Mouse (Mus musculus) embryonic fibroblast, embryonic 13.5 days (primary cell): ENCODE data around the gene Fam173a. TPM values are rescaled to one million over a fixed set of nuclear protein-coding genes. Genes with fewer than 3 reads are reported as not detected.

Experiments
- H3K27ac ChIP-seq: 2 replicates; pipeline ENCODE4 v1.5.1; 2012; ENCODE audit warnings: low read length, control low read depth, inconsistent platforms; ENCODE audit not compliant: insufficient read depth
- H3K4me1 ChIP-seq: 2 replicates; pipeline ENCODE4 v1.6.1; 2011; ENCODE audit warnings: low read length; ENCODE audit not compliant: control insufficient read depth, insufficient read depth
- H3K4me3 ChIP-seq: 2 replicates; pipeline ENCODE4 v1.5.1; 2011; ENCODE audit warnings: mild to moderate bottlenecking, control low read depth, low read length; ENCODE audit not compliant: insufficient read depth
- CTCF ChIP-seq: IDR thresholded peaks from 2 replicates; pipeline ENCODE4 v1.5.1; 2011; ENCODE audit warnings: mild to moderate bottlenecking, control low read depth, low read length, moderate library complexity, borderline replicate concordance; ENCODE audit not compliant: insufficient read depth
- POLR2A ChIP-seq: IDR thresholded peaks from 2 replicates; pipeline ENCODE4 v1.6.1; 2011; ENCODE audit warnings: low read depth, mild to moderate bottlenecking, control low read depth, low read length, moderate library complexity
- polyA plus RNA-seq: library from polyadenylated mRNA; stranded (reverse); fragments of >200 nt; gene quantifications from 2 replicates; pipeline ENCODE4 v1.2.4, GENCODE M21; 2011; ENCODE audit warnings: low read depth; ENCODE audit not compliant: missing spikeins, insufficient read length

Gene Fam173a
- polyA plus RNA-seq, 1 experiment, result 25.4 TPM

DNA sequence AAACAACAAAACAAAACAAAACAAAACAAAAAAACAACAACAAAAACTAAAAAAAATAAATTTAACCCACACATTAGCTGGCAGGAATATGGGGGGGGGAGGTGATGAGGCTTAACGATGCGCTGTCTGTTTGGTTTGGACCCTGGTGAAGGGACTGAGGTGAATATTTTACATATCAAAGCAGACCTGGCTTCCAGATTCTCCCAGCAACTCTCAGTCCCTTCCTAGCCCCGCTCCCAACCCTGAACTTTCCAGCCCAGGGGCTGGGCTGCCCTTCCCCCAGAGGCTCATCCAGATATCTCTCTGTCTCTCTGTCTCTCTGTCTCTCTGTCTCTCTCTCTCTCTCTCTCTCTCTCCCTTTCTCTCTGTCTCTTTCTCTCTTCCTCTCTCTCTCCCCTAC is 30.1 kb downstream of the Fam173a start:
- H3K4me3 ChIP-seq, result no peak overlapping the region
- H3K4me1 ChIP-seq, result no peaks in the 10 kb centered on the region
- TF ChIP-seq CTCF (no peak), POLR2A (no peak)
- H3K27ac ChIP-seq, result no peak overlapping the region

DNA sequence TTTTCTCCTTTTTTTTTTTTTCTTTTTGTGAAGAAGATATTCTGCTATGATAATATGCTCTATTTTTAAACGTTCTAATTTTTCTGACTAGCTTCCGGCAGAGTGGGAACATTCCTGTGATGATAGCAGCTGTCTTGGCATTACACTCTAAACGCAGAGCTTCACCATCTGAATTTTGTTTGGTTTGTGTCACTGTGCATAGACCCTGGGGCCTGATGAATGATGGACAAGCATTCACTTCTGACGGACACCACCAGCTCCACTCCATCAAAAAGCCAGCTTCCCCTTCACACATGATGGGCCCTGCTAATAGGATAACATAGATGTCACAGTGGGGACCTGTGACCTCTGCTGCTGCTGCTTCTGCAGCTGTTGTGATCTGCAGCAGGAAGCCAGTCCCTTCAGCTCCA is 31.1 kb downstream of the Fam173a start:
- TF ChIP-seq CTCF (no peak), POLR2A (no peak)
- Histone ChIP-seq H3K4me1 (peaks cover 7% of the 10 kb centered on the region), H3K27ac (no peak overlapping the region), H3K4me3 (no peak overlapping the region)

DNA sequence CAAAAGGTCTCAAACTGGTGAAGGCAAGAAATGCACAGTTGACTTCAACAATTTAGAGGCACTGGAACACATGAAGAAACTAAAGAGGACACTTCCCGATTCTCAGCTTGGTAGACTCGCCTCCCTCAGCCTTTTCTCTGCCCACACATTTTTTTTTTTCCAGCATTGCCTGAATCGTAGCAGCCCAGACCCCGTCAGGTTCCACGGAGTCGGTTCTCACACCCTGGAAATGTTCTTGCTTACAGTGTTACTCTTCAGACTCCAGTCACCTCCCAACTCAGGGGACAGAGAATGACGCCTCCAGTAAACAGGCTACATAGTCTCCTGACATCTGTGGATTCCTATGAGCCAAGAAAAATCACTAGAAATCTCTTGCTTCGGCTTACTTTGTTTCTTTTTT is 32.6 kb downstream of the Fam173a start:
- no peak overlapping the region for H3K4me3 ChIP-seq

DNA sequence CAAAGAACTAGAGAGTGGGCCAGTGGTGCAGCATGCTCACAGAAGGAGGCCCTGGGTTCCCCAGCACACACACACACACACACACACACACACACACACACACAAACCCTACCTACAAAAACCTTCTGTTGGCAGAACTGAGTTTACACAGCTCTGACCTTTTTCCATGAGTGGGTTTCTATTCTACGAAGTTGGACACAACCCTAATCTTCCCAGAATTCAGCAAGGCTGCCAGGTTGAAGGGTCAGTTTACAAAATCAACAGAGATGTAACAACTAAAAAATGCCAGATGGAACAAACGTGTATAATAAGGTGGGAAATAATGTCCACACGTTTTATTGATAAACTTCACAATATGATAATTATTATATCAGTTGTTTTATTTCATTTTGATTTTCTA is 35.0 kb downstream of the Fam173a start:
- no peak overlapping the region for H3K4me3 ChIP-seq
- peak overlapping the region; percentile 76; the same call in 1 of the 2 replicates for H3K27ac ChIP-seq
- peaks cover 15% of the 10 kb centered on the region for H3K4me1 ChIP-seq
- no peak for TF ChIP-seq POLR2A

More for the DNA sequence above, 32.6 kb downstream of the Fam173a start:
- Histone ChIP-seq H3K27ac (no peak overlapping the region), H3K4me1 (peaks cover 15% of the 10 kb centered on the region)
- TF ChIP-seq POLR2A (no peak), CTCF (no peak)

DNA sequence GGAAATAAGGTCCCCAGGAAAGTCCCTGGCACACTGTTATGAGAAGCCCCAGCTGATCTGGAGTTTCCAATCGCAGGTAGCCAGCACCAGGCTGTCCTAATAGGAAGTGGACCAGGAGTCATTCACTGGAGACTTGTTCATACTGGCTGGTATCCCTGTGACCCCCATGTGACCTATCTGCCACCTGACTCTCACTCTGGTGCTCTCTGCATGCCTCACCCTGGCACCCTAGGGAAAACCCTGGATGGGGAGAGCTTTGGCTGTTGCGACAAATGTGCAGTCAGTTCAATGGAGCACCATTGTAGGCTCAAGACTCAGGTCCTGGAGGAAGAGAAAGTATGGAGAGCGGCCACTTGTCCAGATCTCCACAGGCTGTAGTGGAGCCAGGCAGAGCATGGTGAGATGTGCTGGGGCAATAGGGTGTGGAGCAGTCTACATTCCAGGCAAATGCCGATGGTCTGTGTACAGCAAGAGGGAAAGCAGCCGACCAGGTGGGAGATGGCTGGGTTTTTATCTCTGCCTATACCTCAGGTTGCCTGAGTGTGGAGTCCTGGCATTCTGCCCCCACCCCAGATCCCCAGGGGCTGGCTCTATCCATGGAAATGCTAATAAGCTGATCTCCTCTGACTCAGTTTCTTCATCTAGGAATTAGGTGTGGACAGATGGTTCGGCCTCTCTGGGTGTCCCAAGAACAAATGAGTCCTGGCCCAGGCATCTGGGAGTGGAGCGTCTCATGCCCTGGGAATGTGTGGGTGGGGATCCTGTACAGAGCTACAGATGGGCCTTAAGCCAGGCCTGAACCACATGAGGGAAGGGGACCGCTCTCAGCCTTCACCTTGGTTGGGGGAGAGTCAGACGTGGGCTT is 36.1 kb downstream of the Fam173a start:
- TF ChIP-seq CTCF (no peak), POLR2A (no peak)
- peak overlapping the region; percentile 76 for H3K27ac ChIP-seq
- peaks cover 15% of the 10 kb centered on the region for H3K4me1 ChIP-seq

DNA sequence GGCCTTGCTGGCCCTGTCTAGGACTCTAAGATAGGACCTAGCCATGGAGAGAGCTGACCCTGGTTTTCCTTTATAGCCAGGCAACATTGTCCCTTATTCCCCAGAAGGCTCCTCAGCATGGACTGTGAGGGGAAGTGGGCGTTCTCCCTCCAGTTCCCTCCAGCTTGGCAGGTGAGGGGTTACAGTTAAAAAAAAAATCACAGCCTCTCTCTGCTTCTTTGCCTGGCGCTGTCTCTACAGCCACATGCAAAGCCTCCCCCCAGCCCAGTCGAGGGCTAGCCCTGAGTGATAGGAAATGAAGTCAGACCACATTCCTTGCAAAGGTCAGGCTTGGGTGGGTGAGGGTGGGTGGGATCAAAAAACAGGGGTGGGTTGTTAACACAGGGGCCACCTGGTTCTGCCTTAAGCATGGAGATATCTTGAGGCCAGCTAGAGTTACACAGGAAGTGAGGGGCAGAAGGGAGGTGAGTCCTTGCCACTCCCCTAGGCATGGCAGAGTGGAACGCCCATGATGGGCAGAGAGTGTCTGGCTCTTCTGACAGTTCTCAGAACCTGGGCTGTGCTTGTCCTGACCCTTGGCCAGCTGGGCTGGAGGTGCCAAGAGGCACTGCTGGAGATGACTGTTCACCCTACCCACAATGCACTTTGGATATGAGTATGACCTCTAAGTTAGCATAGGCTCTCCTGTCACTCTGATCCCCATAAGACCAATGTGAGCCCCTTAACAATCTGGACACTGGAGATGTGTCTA is 36.9 kb downstream of the Fam173a start:
- Histone ChIP-seq H3K4me1 (peaks cover 18% of the 10 kb centered on the region), H3K27ac (peak overlapping the region; percentile 49), H3K4me3 (no peak overlapping the region)
- no peak for TF ChIP-seq POLR2A
- TF ChIP-seq CTCF, result no peak

More for the DNA sequence above, 36.1 kb downstream of the Fam173a start:
- H3K4me3 ChIP-seq, result no peak overlapping the region

DNA sequence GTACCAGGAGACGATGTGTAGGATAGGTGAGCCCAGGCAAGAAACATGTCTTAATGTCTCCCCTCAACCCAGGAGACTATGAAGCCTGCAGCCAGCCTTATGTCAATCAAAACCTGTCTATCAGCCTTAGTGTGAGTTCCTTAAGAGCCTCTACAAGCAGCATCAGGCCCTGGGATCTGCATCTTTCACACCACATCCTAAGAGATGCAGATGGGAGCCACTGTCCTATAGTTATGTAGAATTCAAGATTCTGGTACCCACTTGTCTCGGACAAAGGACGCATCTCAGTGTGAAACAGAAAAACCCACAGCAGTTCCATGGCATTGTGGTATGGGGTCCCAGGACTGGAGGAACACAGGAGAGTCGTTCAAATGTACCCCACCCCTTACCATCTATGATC is 37.6 kb downstream of the Fam173a start:
- TF ChIP-seq CTCF, result no peak
- TF ChIP-seq POLR2A, result no peak
- Histone ChIP-seq H3K4me3 (no peak overlapping the region), H3K27ac (no peak overlapping the region), H3K4me1 (peaks cover 18% of the 10 kb centered on the region)

DNA sequence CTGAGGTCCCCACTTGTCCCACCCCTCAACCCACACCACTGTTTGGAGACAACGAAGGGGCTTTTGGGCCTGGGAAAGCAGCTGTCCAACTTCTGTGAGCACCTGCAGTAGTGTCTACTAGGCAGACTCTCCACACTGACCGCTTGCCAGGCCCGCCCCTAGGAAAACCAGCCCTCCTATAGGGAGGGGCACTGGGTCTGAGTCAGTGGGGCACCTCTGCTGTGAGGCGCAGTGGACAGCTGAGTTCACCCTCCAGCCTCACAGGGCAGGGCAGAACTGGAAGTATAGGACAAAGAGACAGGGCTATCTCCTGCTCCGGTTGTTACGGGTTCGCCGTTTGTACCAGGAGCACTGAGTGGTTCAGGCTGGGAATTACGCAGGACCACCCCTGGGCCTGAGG is 38.5 kb downstream of the Fam173a start, which contains the start of gene Msln:
TSS of gene Msln (minus strand) at position 138 of the 400 bp plus-strand sequence.
- Histone ChIP-seq H3K27ac (no peak within 1 kb of the TSS), H3K4me3 (no peak within 1 kb of the TSS)
- TF ChIP-seq CTCF, result no peak
- TF ChIP-seq POLR2A, result no peak

DNA sequence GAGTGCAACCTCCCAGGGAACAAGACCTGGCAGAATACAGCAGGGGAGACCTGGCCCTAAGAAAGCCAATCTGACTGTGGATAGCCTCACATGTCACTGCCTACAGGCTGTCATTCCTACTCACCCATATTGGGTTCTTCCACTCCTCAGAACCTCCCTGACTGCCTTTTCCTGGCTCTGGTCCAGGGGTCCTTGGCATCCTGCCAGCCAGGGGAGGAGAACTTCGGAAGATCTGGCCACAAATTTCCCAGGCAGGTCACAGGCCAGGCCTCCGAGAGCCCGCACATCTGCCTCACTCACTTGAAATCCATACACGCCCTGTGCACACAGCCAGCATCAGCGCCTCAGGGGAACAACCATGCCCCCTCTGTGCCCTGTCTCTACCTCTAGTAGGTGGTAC is 41.3 kb downstream of the Fam173a start:
- no peak overlapping the region for H3K27ac ChIP-seq
- no peak overlapping the region for H3K4me3 ChIP-seq
- H3K4me1 ChIP-seq, result peaks cover 9% of the 10 kb centered on the region
- no peak for TF ChIP-seq POLR2A
- TF ChIP-seq CTCF, result no peak

More for the DNA sequence above, 38.5 kb downstream of the Fam173a start, which contains the start of gene Msln:
- H3K4me1 ChIP-seq, result peaks cover 18% of the 10 kb centered on the region

DNA sequence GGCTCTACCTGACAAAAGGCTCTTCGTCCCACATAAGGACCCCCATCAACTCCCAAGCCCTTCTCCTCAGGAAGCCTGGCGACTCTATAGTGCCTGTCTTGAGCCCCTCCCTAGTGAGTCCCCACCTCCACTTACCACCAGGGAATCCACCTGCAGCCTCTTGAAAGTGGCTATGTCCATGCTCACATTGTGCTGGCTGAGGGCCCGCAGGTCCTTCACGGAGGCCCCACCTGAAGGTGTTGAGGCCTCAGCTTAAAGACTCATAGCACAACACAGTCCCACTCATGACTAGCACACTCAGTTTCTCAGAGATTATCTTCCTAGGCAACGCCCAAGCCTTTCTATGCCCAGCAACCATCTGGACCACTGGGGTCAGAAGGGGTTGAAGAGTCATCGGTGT is 43.4 kb downstream of the Fam173a start:
- no peak for TF ChIP-seq POLR2A
- no peak for TF ChIP-seq CTCF

More for the DNA sequence above, 43.4 kb downstream of the Fam173a start:
- H3K4me3 ChIP-seq, result no peak overlapping the region
- peaks cover 3% of the 10 kb centered on the region; the same call in 1 of the 2 replicates for H3K4me1 ChIP-seq
- H3K27ac ChIP-seq, result no peak overlapping the region
